Mouse (Mus musculus) MEL (cell line): ENCODE measurements around the gene Usp32. TPM values are rescaled to one million over a fixed set of nuclear protein-coding genes. Genes with fewer than 3 reads are reported as not detected.
A peak's percentile ranks its signal among the peaks of the same experiment; 100 is the strongest.

Experiments used
- DNase-seq: peaks from one replicate; pipeline ENCODE4 v3.0.0; 2011; ENCODE audit warnings: low read depth, low spot score
- H3K27ac ChIP-seq: 2 replicates; pipeline ENCODE4 v1.5.1; 2012; ENCODE audit warnings: low read depth, mild to moderate bottlenecking, control low read depth, low read length, moderate library complexity; ENCODE audit not compliant: control insufficient read depth
- H3K27me3 ChIP-seq, 2 experiments: fragments of 150-350 bp in 1 of 2; sonication (generic) in 1 of 2; 2 replicates each; pipeline ENCODE4 v1.6.1; 2012; ENCODE audit warnings: low read length in 2 of 2, mild to moderate bottlenecking in 2 of 2, improper control_type of control experiment in 1 of 2, moderate library complexity in 1 of 2; ENCODE audit not compliant: insufficient read depth in 2 of 2, control insufficient read depth in 1 of 2
- H3K36me3 ChIP-seq, 2 experiments: 2 replicates each; pipeline ENCODE4 v1.6.1; 2012 to 2014; ENCODE audit warnings: low read length in 2 of 2, improper control_type of control experiment in 1 of 2, inconsistent platforms in 1 of 2, mild to moderate bottlenecking in 1 of 2; ENCODE audit not compliant: insufficient read depth in 2 of 2, control insufficient read depth in 1 of 2
- H3K4me1 ChIP-seq, 2 experiments: fragments of 150-350 bp in 1 of 2; sonication (generic) in 1 of 2; 2 replicates each; pipeline ENCODE4 v1.6.1; 2012; ENCODE audit warnings: low read length in 2 of 2, improper control_type of control experiment in 1 of 2, mild to moderate bottlenecking in 1 of 2; ENCODE audit not compliant: insufficient read depth in 2 of 2, control insufficient read depth in 1 of 2
- H3K4me3 ChIP-seq, 2 experiments: fragments of 150-350 bp in 1 of 2; sonication (generic) in 1 of 2; 2 replicates each; pipeline ENCODE4 v1.5.1; 2012; ENCODE audit warnings: low read depth in 2 of 2, low read length in 2 of 2, mild to moderate bottlenecking in 2 of 2, moderate library complexity in 2 of 2, control low read depth in 1 of 2, improper control_type of control experiment in 1 of 2; ENCODE audit not compliant: control insufficient read depth in 1 of 2, insufficient read depth in 1 of 2
- H3K79me2 ChIP-seq: 2 replicates; pipeline ENCODE4 v1.6.1; 2012; ENCODE audit warnings: mild to moderate bottlenecking, low read length, moderate library complexity; ENCODE audit not compliant: control insufficient read depth, poor library complexity, insufficient read depth
- H3K9ac ChIP-seq: 2 replicates; pipeline ENCODE4 v1.6.1; 2012; ENCODE audit warnings: low read depth, mild to moderate bottlenecking, control low read depth, low read length, moderate library complexity; ENCODE audit not compliant: control insufficient read depth, poor library complexity, severe bottlenecking
- H3K9me3 ChIP-seq: fragments of 150-350 bp; sonication (generic); replicated peaks from 2 replicates; pipeline ENCODE4 v1.6.1; 2012; ENCODE audit warnings: mild to moderate bottlenecking, low read length, improper control_type of control experiment, moderate library complexity; ENCODE audit not compliant: insufficient read depth
- CHD1 ChIP-seq: IDR thresholded peaks from 2 replicates; pipeline ENCODE4 v1.6.1; 2012; ENCODE audit warnings: low read depth, mild to moderate bottlenecking, inconsistent platforms, low read length, improper control_type of control experiment
- CTCF ChIP-seq, 3 experiments: IDR thresholded peaks in 2 of 3; conservative IDR thresholded peaks in 1 of 3; 2 replicates each; pipeline ENCODE4 v1.5.1; 2011 to 2012; ENCODE audit warnings: low read length in 3 of 3, low read depth in 2 of 3, mild to moderate bottlenecking in 2 of 3, improper control_type of control experiment in 1 of 3, inconsistent platforms in 1 of 3, mixed read lengths in 1 of 3, moderate library complexity in 1 of 3; ENCODE audit not compliant: control insufficient read depth in 1 of 3, insufficient read depth in 1 of 3, poor library complexity in 1 of 3, severe bottlenecking in 1 of 3
- E2F4 ChIP-seq: IDR thresholded peaks from 2 replicates; pipeline ENCODE4 v1.6.1; 2011; ENCODE audit warnings: low read depth, low read length, improper control_type of control experiment, borderline replicate concordance
- EP300 ChIP-seq, 2 experiments: IDR thresholded peaks; 2 replicates each; pipeline ENCODE4 v1.6.1; 2011; ENCODE audit warnings: improper control_type of control experiment in 2 of 2, low read length in 2 of 2, low read depth in 1 of 2, mild to moderate bottlenecking in 1 of 2
- JUND ChIP-seq: IDR thresholded peaks from 2 replicates; pipeline ENCODE4 v1.6.1; 2011; ENCODE audit warnings: low read depth, mild to moderate bottlenecking, improper control_type of control experiment, low read length
- KAT2A ChIP-seq: conservative IDR thresholded peaks from 2 replicates; pipeline ENCODE4 v1.6.1; 2012; ENCODE audit warnings: low read depth, low read length, improper control_type of control experiment, inconsistent platforms
- NELFE ChIP-seq: IDR thresholded peaks from 2 replicates; pipeline ENCODE4 v1.6.1; 2011; ENCODE audit warnings: low read depth, low read length, improper control_type of control experiment
- NRF1 ChIP-seq: IDR thresholded peaks from 2 replicates; pipeline ENCODE4 v1.6.1; 2014; ENCODE audit warnings: low read depth, mild to moderate bottlenecking, inconsistent platforms, low read length, improper control_type of control experiment, moderate library complexity; ENCODE audit not compliant: poor library complexity, insufficient read depth, severe bottlenecking
- RAD21 ChIP-seq: IDR thresholded peaks from 2 replicates; pipeline ENCODE4 v1.6.1; 2011; ENCODE audit warnings: mild to moderate bottlenecking, low read depth, low read length, improper control_type of control experiment
- SIN3A ChIP-seq: IDR thresholded peaks from 2 replicates; pipeline ENCODE4 v1.6.1; 2012; ENCODE audit warnings: low read length, improper control_type of control experiment, inconsistent platforms
- SMC3 ChIP-seq: IDR thresholded peaks from 2 replicates; pipeline ENCODE4 v1.6.1; 2011; ENCODE audit warnings: low read depth, low read length, improper control_type of control experiment
- TAL1 ChIP-seq: IDR thresholded peaks from 2 replicates; pipeline ENCODE4 v1.6.1; 2012; ENCODE audit warnings: mild to moderate bottlenecking, inconsistent platforms, low read length, moderate library complexity, mixed read lengths
- TBP ChIP-seq: IDR thresholded peaks from 2 replicates; pipeline ENCODE4 v1.8.0; 2011; ENCODE audit warnings: low read depth, low read length, improper control_type of control experiment
- TCF12 ChIP-seq: IDR thresholded peaks from 2 replicates; pipeline ENCODE4 v1.6.1; 2014; ENCODE audit warnings: low read depth, mild to moderate bottlenecking, inconsistent platforms, low read length, improper control_type of control experiment, moderate library complexity
- USF1 ChIP-seq: IDR thresholded peaks from 2 replicates; pipeline ENCODE4 v1.6.1; 2014; ENCODE audit warnings: low read depth, mild to moderate bottlenecking, inconsistent platforms, low read length, improper control_type of control experiment, moderate library complexity
- USF2 ChIP-seq, 2 experiments: IDR thresholded peaks; 2 replicates each; pipeline ENCODE4 v1.6.1; 2011 to 2012; ENCODE audit warnings: improper control_type of control experiment in 2 of 2, low read length in 2 of 2, borderline replicate concordance in 1 of 2, inconsistent platforms in 1 of 2, low read depth in 1 of 2, mild to moderate bottlenecking in 1 of 2; ENCODE audit not compliant: insufficient read depth in 1 of 2
- ZKSCAN1 ChIP-seq: IDR thresholded peaks from 2 replicates; pipeline ENCODE4 v1.6.1; 2012; ENCODE audit warnings: low read depth, mild to moderate bottlenecking, inconsistent platforms, low read length, improper control_type of control experiment, moderate library complexity
- polyA plus RNA-seq, 2 experiments: library from polyadenylated mRNA; stranded (reverse) in 1 of 2; unstranded in 1 of 2; fragments of >175 nt in 1 of 2; fragments of >200 nt in 1 of 2; gene quantifications; 2 replicates each; pipeline versions ENCODE4 v1.2.1 to v1.2.4; 2012; ENCODE audit warnings: low replicate concordance in 2 of 2, low read depth in 1 of 2; ENCODE audit not compliant: insufficient read length in 2 of 2, insufficient read depth in 1 of 2, missing spikeins in 1 of 2
- total RNA-seq: library from RNA; depleted of rRNA; stranded (reverse); fragments of 300-350 nt; gene quantifications from 2 replicates; pipeline ENCODE4 v1.2.3, GENCODE M21; 2012

Gene Usp32
- total and polyA plus RNA-seq, 3 experiments, result 11.3 to 11.5 TPM; not detected in 1

GRCm38 (mm10) chr11:84980697-84981096, 159.3 kb downstream of the Usp32 start:
- no peak for DNase-seq
- Histone ChIP-seq H3K9me3 (no peaks in the 10 kb centered on the region), H3K36me3 (peaks cover 0 to 5% of the 10 kb centered on the region in 2 experiments; a peak in 2 of 4 replicates), H3K9ac (no peak overlapping the region), H3K4me3 (no peak overlapping the region), H3K27ac (no peak overlapping the region), H3K4me1 (peaks cover 0 to 12% of the 10 kb centered on the region in 2 experiments; a peak in 1 of 4 replicates), H3K79me2 (no peaks in the 10 kb centered on the region), H3K27me3 (no peaks in the 10 kb centered on the region)
- TF ChIP-seq CHD1 (no peak), ZKSCAN1 (no peak), TBP (no peak), JUND (no peak), E2F4 (no peak), KAT2A (no peak), TCF12 (no peak), USF2 (IDR thresholded peaks at IDR 0.05; ENCODE audit: borderline replicate concordance in 1 of 2, insufficient read depth in 1 of 2, low read depth in 1 of 2, low read length in 2 of 2) (no peak), USF1 (no peak)

GRCm38 (mm10) chr11:84979351-84979750, 160.6 kb downstream of the Usp32 start:
- H3K36me3 ChIP-seq, result 0 out of 4 replicates have a peak, but pooled peaks cover 0 to 2% of the 10 kb centered on the region in 2 experiments
- no peak overlapping the region for H3K9ac ChIP-seq
- H3K27ac ChIP-seq, result no peak overlapping the region
- H3K4me3 ChIP-seq, result no peak overlapping the region
- peak; percentile 46 for DNase-seq
- H3K79me2 ChIP-seq, result no peaks in the 10 kb centered on the region
- no peaks in the 10 kb centered on the region for H3K27me3 ChIP-seq
- H3K4me1 ChIP-seq, result peaks cover 0 to 12% of the 10 kb centered on the region in 2 experiments; a peak in 1 of 4 replicates
- H3K9me3 ChIP-seq, result no peaks in the 10 kb centered on the region
- TF ChIP-seq ZKSCAN1, result no peak
- no peak for TF ChIP-seq TAL1
- TF ChIP-seq NELFE, result no peak
- no peak for TF ChIP-seq SIN3A
- TF ChIP-seq EP300 (IDR thresholded peaks at IDR 0.05; ENCODE audit: low read depth in 1 of 2, low read length in 2 of 2), result no peak

GRCm38 (mm10) chr11:84978113-84978512, 161.8 kb downstream of the Usp32 start:
- DNase-seq, result peak; percentile 79
- TF ChIP-seq SMC3, result peak; percentile 70
- no peak for TF ChIP-seq NRF1
- peak; percentile 51 to 69 (median 62) for TF ChIP-seq CTCF (IDR thresholded peaks at IDR 0.05 in 2 of 3, conservative IDR thresholded peaks at IDR 0.05 in 1 of 3; ENCODE audit: control insufficient read depth in 1 of 3, insufficient read depth in 1 of 3, low read depth in 2 of 3, low read length in 3 of 3, poor library complexity in 1 of 3, severe bottlenecking in 1 of 3)
- peak; percentile 54 for TF ChIP-seq RAD21
- no peaks in the 10 kb centered on the region for H3K79me2 ChIP-seq

More at GRCm38 (mm10) chr11:84978113-84978512, 161.8 kb downstream of the Usp32 start:
- H3K9ac ChIP-seq, result no peak overlapping the region
- no peak overlapping the region for H3K27ac ChIP-seq
- no peaks in the 10 kb centered on the region for H3K36me3 ChIP-seq
- peaks cover 0 to 12% of the 10 kb centered on the region in 2 experiments; a peak in 1 of 4 replicates for H3K4me1 ChIP-seq
- H3K4me3 ChIP-seq, result no peak overlapping the region
- no peaks in the 10 kb centered on the region for H3K9me3 ChIP-seq
- no peaks in the 10 kb centered on the region for H3K27me3 ChIP-seq
